Mouse (Mus musculus) limb, embryonic 14.5 days (tissue): ENCODE results near the gene Rnase10. TPM values are rescaled to one million over a fixed set of nuclear protein-coding genes. Genes with fewer than 3 reads are reported as not detected.
"Not testable (repeated sequence)": the region's sequence is repeated elsewhere in the genome, so short reads cannot be mapped to it uniquely, and the experiment has no call there.

ENCODE experiments used
- ATAC-seq: fragments of 200-750 bp; cut with Nextera tagmentation; 2 replicates; pipeline ENCODE4 v1.8.0; 2017; ENCODE audit warnings: low read depth, moderate number of reproducible peaks, moderate TSS enrichment; ENCODE audit not compliant: low FRiP score
- DNase-seq: peaks from one replicate; pipeline ENCODE4 v3.0.0-alpha.2; 2015; ENCODE audit warnings: low spot score
- H3K27ac ChIP-seq: fragments of 300-500 bp; sonication (generic); replicated peaks from 2 replicates; pipeline ENCODE4 v1.5.1; 2014; ENCODE audit warnings: low read depth, mild to moderate bottlenecking, low read length, moderate library complexity, mixed read lengths
- H3K27me3 ChIP-seq: fragments of 300-500 bp; sonication (generic); 2 replicates; pipeline ENCODE4 v1.6.1; 2014; ENCODE audit warnings: low read length, mixed read lengths; ENCODE audit not compliant: control insufficient read depth, insufficient read depth
- H3K36me3 ChIP-seq: fragments of 300-500 bp; sonication (generic); 2 replicates; pipeline ENCODE4 v1.6.1; 2014; ENCODE audit warnings: mild to moderate bottlenecking, low read length, moderate library complexity, mixed read lengths; ENCODE audit not compliant: control insufficient read depth, insufficient read depth
- H3K4me1 ChIP-seq: fragments of 300-500 bp; sonication (generic); 2 replicates; pipeline ENCODE4 v1.6.1; 2014; ENCODE audit warnings: antibody characterized with exemption, low read length, mixed read lengths; ENCODE audit not compliant: control insufficient read depth, insufficient read depth
- H3K4me2 ChIP-seq: fragments of 300-500 bp; sonication (generic); replicated peaks from 2 replicates; pipeline ENCODE4 v1.6.1; 2014; ENCODE audit warnings: low read depth, mild to moderate bottlenecking, low read length, moderate library complexity; ENCODE audit not compliant: severe bottlenecking
- H3K4me3 ChIP-seq: fragments of 300-500 bp; sonication (generic); replicated peaks from 2 replicates; pipeline ENCODE4 v1.5.1; 2014; ENCODE audit warnings: low read length
- H3K9ac ChIP-seq: fragments of 300-500 bp; sonication (generic); 2 replicates; pipeline ENCODE4 v1.6.1; 2014; ENCODE audit warnings: mild to moderate bottlenecking, low read depth, low read length, moderate library complexity; ENCODE audit not compliant: severe bottlenecking
- H3K9me3 ChIP-seq: fragments of 300-500 bp; sonication (generic); 2 replicates; pipeline ENCODE4 v1.6.1; 2016; ENCODE audit warnings: low read length; ENCODE audit not compliant: control insufficient read depth
- POLR2A ChIP-seq: fragments of 200-500 bp; IDR thresholded peaks from 2 replicates; pipeline ENCODE4 v1.8.0; 2012; ENCODE audit warnings: inconsistent platforms, mild to moderate bottlenecking, moderate library complexity, borderline replicate concordance; ENCODE audit not compliant: insufficient read depth, insufficient read length; ENCODE audit errors: extremely low read depth
- WGBS: fragments of 180-500 bp; shearing (Covaris S2); extraction: QIAGEN DNeasy Blood & Tissue Kit; methylation state at CpG from one replicate; pipeline ENCODE4 v1.1.7; 2014; 5-methylcytosine and 5-hydroxymethylcytosine counted together
- polyA plus RNA-seq, 2 experiments: library from polyadenylated mRNA; depleted of rRNA in 1 of 2; stranded (reverse) in 1 of 2; unstranded in 1 of 2; fragments of >200 nt; fragmentation: Nextera tagmentation in 1 of 2; extraction: Ambion mirVana in 1 of 2; gene quantifications; 2 replicates each; pipeline versions ENCODE4 v1.2.1 to v1.2.3; 2012 to 2014

Rnase10 gene
- polyA plus RNA-seq, 2 experiments, result 0.13 TPM; not detected in 1

DNA sequence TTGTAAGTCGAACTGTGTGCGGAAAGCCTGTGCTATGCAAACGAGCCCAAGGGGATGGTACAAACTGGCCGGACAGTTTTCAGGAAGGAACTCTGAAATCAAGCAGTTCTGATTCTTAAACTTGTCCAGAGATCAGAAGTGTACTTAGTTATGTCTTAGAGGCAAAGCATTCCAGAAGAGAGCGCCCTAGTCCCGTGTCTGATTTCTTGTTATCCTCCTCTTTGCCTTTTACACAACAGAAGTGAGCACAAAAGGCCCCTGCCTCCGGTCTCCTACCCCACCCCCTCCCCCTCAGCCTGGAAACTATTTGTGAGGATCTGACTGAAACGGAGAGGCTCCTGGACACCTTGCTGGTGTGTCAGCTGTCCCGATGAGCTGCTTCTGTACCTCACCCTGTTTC, 30.9 kb upstream of the Rnase10 start:
- TF ChIP-seq POLR2A, result no peak
- no peaks in the 10 kb centered on the region for H3K9me3 ChIP-seq
- 23% methylated on average over 9 of the region's 9 CpGs for WGBS
- no peak overlapping the region for H3K4me3 ChIP-seq
- no peaks in the 10 kb centered on the region for H3K27me3 ChIP-seq
- DNase-seq (peak; percentile 37), ATAC-seq (peak; percentile 26; the same call in 1 of the 2 replicates)
- no peak overlapping the region for H3K27ac ChIP-seq
- H3K36me3 ChIP-seq, result no peaks in the 10 kb centered on the region
- no peak overlapping the region; the same call in 1 of the 2 replicates for H3K4me2 ChIP-seq
- peaks cover 3% of the 10 kb centered on the region for H3K4me1 ChIP-seq
- H3K9ac ChIP-seq, result no peak overlapping the region

DNA sequence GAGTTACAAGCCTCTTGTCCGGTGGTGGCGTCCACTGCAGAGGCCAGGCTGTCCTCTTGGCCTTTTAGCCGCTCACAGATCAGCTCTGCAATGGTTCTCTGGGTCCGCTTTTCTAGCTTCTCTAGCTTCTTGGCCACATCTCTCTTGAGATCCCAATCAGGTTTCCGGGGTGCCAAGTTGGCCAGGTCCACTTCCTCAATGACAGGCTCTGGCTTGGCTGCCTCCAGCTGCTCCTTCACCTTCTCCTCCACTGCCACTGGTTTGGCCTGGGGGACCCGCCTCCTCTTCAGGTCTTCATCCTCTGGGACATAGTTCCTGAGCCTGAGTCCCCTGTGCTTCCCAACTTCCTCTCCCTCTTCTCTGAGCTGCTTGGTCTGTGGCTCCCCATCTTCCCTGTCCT, 29.1 kb upstream of the Rnase10 start:
- H3K4me3 ChIP-seq, ATAC-seq, H3K4me1 ChIP-seq, H3K27me3 ChIP-seq, H3K27ac ChIP-seq, H3K4me2 ChIP-seq, H3K9ac ChIP-seq, H3K36me3 ChIP-seq, H3K9me3 ChIP-seq, DNase-seq: not testable (repeated sequence)
- 93% methylated on average over 6 of the region's 6 CpGs for WGBS

DNA sequence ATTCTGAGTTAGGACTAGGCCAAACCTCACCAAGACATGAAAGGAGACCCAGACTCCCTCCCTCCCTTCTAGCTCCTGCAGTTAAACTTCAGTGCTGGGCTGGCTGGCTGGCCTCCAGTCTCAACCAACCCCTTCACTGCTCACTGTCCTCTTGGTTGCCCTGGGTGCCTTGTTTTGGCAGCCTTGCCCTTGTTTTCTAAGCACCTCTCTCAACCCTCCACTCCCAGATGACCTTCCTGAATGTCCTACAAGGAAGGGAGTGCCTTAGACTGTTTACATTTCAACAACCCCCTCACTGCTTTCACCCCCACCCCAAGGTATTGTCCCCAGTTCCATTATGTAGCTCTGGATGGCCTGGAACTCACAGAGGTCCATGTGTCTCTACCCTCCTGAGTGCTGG, 27.9 kb upstream of the Rnase10 start:
- no peaks in the 10 kb centered on the region for H3K9me3 ChIP-seq
- no peak for DNase-seq
- no peak overlapping the region for H3K4me2 ChIP-seq
- H3K36me3 ChIP-seq, result no peaks in the 10 kb centered on the region
- no peaks in the 10 kb centered on the region for H3K27me3 ChIP-seq
- H3K4me1 ChIP-seq, result peaks cover 3% of the 10 kb centered on the region
- ATAC-seq, result no peak
- TF ChIP-seq POLR2A, result no peak
- no peak overlapping the region for H3K27ac ChIP-seq
- no peak overlapping the region for H3K9ac ChIP-seq
- no peak overlapping the region for H3K4me3 ChIP-seq

DNA sequence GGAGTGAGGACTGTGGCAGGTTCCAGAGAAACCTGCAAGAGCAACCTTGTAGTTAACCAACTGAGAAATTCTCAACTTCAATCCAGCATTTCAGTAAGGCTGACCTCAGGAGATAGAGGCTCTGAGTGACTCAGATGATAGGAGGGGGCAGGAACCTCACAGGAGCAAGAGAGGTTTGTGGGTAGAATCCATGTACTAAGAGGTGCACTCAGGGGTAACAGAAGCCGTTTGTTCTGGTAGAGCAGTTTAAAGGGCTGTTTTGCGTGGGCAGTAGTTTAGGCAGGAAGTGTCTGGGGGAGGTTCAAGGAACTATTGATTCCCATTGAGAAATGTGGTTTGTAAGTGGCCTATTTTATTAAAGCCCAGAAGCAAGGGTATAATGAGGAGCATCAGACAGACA, 26.3 kb upstream of the Rnase10 start:
- no peaks in the 10 kb centered on the region for H3K36me3 ChIP-seq
- WGBS, result 24% methylated on average over 2 of the region's 2 CpGs
- H3K4me1 ChIP-seq, result peaks cover 3% of the 10 kb centered on the region
- no peak overlapping the region for H3K4me3 ChIP-seq
- ATAC-seq, result no peak
- no peak for DNase-seq
- no peaks in the 10 kb centered on the region for H3K27me3 ChIP-seq
- no peak overlapping the region for H3K4me2 ChIP-seq
- TF ChIP-seq POLR2A, result no peak
- H3K9me3 ChIP-seq, result no peaks in the 10 kb centered on the region
- no peak overlapping the region for H3K27ac ChIP-seq
- H3K9ac ChIP-seq, result no peak overlapping the region

DNA sequence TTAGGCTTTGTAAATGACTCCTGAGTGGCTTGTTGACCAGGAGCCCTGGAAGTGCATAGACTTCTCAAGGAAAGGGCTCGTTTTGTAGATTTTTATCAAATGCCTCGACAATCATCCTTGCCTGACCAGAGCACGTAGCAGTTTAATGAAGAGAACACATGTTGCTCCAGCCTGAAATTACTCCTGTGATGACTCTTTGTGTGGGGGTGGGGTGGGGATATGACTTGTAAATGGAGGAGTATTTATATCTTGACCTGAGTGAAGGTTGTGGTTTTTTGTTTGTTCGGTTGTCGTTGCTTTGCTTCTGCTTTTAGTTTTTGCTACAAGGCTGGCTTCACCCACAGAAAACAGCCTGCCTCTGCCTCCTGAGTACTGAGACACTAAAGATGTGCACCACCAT, 25.7 kb upstream of the Rnase10 start:
- Histone ChIP-seq H3K27ac (no peak overlapping the region), H3K4me3 (no peak overlapping the region), H3K27me3 (no peaks in the 10 kb centered on the region), H3K36me3 (no peaks in the 10 kb centered on the region), H3K9me3 (no peaks in the 10 kb centered on the region), H3K4me1 (peaks cover 3% of the 10 kb centered on the region), H3K4me2 (no peak overlapping the region), H3K9ac (no peak overlapping the region)
- DNase-seq (no peak), ATAC-seq (no peak)
- no peak for TF ChIP-seq POLR2A
- 68% methylated on average over 5 of the region's 5 CpGs for WGBS

DNA sequence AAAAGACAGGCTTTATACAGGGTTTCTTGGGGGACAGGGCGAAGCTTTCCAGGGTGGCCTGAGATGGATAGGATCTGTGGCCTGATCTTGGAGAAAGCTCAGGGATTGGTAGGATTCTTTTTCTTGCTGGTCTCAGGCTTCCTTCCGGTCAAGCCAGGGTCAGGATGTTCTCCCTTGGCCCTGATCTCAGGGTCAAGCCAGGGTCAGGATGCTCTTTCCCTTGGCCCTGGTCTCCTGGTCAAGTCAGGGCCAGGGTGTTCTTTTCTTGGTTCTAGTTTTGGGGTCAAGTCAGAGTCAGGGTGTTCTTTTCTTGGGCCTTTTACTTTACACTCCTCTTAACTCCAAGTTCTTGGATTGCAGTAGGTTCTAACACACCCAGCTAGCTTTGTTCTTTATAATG, 19.9 kb upstream of the Rnase10 start:
- no peak for TF ChIP-seq POLR2A
- no peaks in the 10 kb centered on the region for H3K9me3 ChIP-seq
- H3K4me1 ChIP-seq, result no peaks in the 10 kb centered on the region
- no peak overlapping the region for H3K27ac ChIP-seq
- no peak overlapping the region for H3K9ac ChIP-seq
- H3K4me2 ChIP-seq, result no peak overlapping the region
- no peaks in the 10 kb centered on the region for H3K27me3 ChIP-seq
- H3K36me3 ChIP-seq, result no peaks in the 10 kb centered on the region
- H3K4me3 ChIP-seq, result no peak overlapping the region
- DNase-seq (no peak), ATAC-seq (no peak)
- WGBS, result 82% methylated on average over 2 of the region's 2 CpGs
